Mouse (Mus musculus): ENCODE measurements around the gene 1600015I10Rik.

GRCm38 (mm10) chr6:48954211-48954610, 24.5 kb downstream of the 1600015I10Rik start:
- TF ChIP-seq POLR2A (IDR thresholded peaks at IDR 0.05; ENCODE audit: insufficient read depth, low read length) (no peak), CTCF (IDR thresholded peaks at IDR 0.05; ENCODE audit: low read depth, low read length) (no peak), EP300 (IDR thresholded peaks at IDR 0.05; ENCODE audit: insufficient read depth, low read depth, low read length) (no peak)

All from ES-Bruce4 (cell line).